Mouse (Mus musculus): ENCODE measurements around the gene Nutm1.

DNA sequence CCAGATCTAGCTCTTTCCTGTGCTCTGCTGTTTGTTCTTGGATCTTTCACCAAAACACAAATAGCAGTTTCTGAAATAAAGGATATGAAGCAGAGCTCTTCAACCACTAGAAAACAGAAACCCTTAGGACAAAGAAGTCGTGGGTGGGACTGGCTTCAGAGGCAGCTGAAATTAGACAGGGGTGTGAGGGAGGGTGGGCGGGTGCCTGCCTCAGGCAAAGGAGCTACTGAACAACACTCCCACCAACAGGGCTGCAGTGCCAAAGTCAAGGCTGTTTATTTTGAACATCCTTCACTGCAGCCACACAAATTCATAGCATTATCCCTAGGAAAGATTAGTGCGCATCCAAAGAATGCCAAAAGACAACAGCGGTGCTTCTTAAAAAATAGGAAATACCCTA is 34.7 kb downstream of the Nutm1 start:
- no peak for TF ChIP-seq POLR2A (IDR thresholded peaks at IDR 0.05; ENCODE audit: extremely low read depth, insufficient read depth, low read length)
- no peak for TF ChIP-seq CTCF (IDR thresholded peaks at IDR 0.05; ENCODE audit: low read depth, low read length)
